ENCODE assay signal across 9 mouse cellular contexts in the genomic region with DNA sequence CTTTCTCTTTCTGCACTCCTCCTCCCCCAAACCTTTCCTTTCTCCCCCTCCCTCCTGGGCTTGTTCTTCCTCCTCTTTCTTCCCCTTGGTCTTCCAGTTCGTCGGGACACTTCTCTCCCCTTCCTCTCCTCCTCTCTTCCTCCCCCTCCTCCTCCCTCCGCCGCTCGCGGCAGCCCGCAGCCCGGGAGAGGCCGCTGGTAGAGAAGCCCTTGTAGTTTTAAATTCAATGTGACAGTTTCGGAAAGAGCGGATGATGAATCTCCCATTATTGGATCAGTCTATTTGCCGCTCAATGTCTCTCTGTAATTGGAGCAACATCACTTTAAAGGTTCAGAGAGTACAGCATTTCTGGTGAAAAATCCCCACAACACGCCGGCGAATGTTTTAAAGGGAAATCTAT. TPM values are rescaled to one million over a fixed set of nuclear protein-coding genes. Genes with fewer than 3 reads are reported as not detected.
DNase-seq lines count a peak whose midpoint lies in the region; ATAC-seq lines count a peak whose summit lies in the region.
"Had no signal": no experiment of that assay in that cellular context is flagged by ENCODE, and none has a peak within 500 bp of the region (broad histone marks: within the 10 kb centered on the region; RNA-seq: fewer than 3 reads in every experiment).

A gene (plus strand): TSS at position 281 of the 400 bp plus-strand sequence.

- peak within 1 kb of the TSS; percentile 19 for H3K4me3 ChIP-seq in heart, embryonic 12.5 days
- H3K4me3 ChIP-seq in hindbrain, embryonic 14.5 days (replicated peaks; ENCODE audit: low read length), result peak within 1 kb of the TSS; percentile 40
- peak within 1 kb of the TSS; percentile 52 for H3K4me3 ChIP-seq in midbrain, embryonic 16.5 days (ENCODE audit: low read depth, low read length)

- H3K27ac ChIP-seq in heart, embryonic 12.5 days (ENCODE audit: poor library complexity, severe bottlenecking), result no peak within 1 kb of the TSS
- peak within 1 kb of the TSS; percentile 90 for H3K27ac ChIP-seq in hindbrain, embryonic 14.5 days
- peak within 1 kb of the TSS; percentile 86 for H3K27ac ChIP-seq in midbrain, embryonic 16.5 days (ENCODE audit: low read length)

- no peaks in the 10 kb centered on the region for H3K36me3 ChIP-seq in heart, embryonic 12.5 days
- no peaks in the 10 kb centered on the region; the same call in 1 of the 2 replicates for H3K36me3 ChIP-seq in hindbrain, embryonic 14.5 days (replicated peaks; ENCODE audit: control insufficient read depth, insufficient read depth)
- H3K36me3 ChIP-seq in midbrain, embryonic 16.5 days (ENCODE audit: control insufficient read depth, insufficient read depth, low read length), result no peaks in the 10 kb centered on the region

- H3K4me1 ChIP-seq in heart, embryonic 12.5 days (replicated peaks), result peaks cover 13% of the 10 kb centered on the region; the same call in 1 of the 2 replicates
- H3K4me1 ChIP-seq in hindbrain, embryonic 14.5 days (replicated peaks; ENCODE audit: control insufficient read depth, insufficient read depth, low read length), result peaks cover 10% of the 10 kb centered on the region
- H3K4me1 ChIP-seq in midbrain, embryonic 16.5 days (ENCODE audit: control insufficient read depth, insufficient read depth, low read length), result peaks cover 3% of the 10 kb centered on the region; the same call in 1 of the 2 replicates

- H3K9me3 ChIP-seq in heart, embryonic 12.5 days (replicated peaks), result no peaks in the 10 kb centered on the region
- no peaks in the 10 kb centered on the region for H3K9me3 ChIP-seq in hindbrain, embryonic 14.5 days (ENCODE audit: control insufficient read depth, low read length)
- no peaks in the 10 kb centered on the region for H3K9me3 ChIP-seq in midbrain, embryonic 16.5 days (replicated peaks; ENCODE audit: control insufficient read depth, low read length, poor library complexity, severe bottlenecking)

- ATAC-seq in heart, embryonic 12.5 days (ENCODE audit: insufficient number of reproducible peaks, low FRiP score), result no peak
- ATAC-seq in hindbrain, embryonic 14.5 days (ENCODE audit: low FRiP score), result no peak
- ATAC-seq in midbrain, embryonic 16.5 days, result no peak

- peaks cover 85% of the 10 kb centered on the region for H3K27me3 ChIP-seq in heart, embryonic 12.5 days (replicated peaks)
- H3K27me3 ChIP-seq in hindbrain, embryonic 14.5 days (ENCODE audit: control insufficient read depth, insufficient read depth, low read length), result peaks cover 66% of the 10 kb centered on the region
- peaks cover 22% of the 10 kb centered on the region for H3K27me3 ChIP-seq in midbrain, embryonic 16.5 days (ENCODE audit: control insufficient read depth, insufficient read depth, low read depth, low read length)

- under 1% methylated on average over 15 of the region's 15 CpGs for WGBS in heart, embryonic 12.5 days
- WGBS in hindbrain, embryonic 14.5 days, result 1% methylated on average over 15 of the region's 15 CpGs
- under 1% methylated on average over 15 of the region's 15 CpGs for WGBS in midbrain, embryonic 16.5 days

- intact Hi-C loops in heart, postnatal 25 days (cut with DNase I), result no loop called here

- DNase-seq in heart, postnatal 25 days (ENCODE audit: low spot score), result no peak
- DNase-seq in cerebellum, adult 9-11 months, result peak; percentile 75
- peak; percentile 38 for DNase-seq in hindbrain, embryonic 14.5 days (ENCODE audit: low spot score)
- DNase-seq in spleen, postnatal 14 days (ENCODE audit: low spot score in 2 of 2), result no peak
- DNase-seq in layer of hippocampus, postnatal 14 days (ENCODE audit: low spot score in 2 of 2), result no peak
- no peak for DNase-seq in adrenal gland, postnatal 10 days
- DNase-seq: kidney, adult 18-20 months had no signal

- peak within 1 kb of the TSS; percentile 29; the same call in 1 of the 2 replicates for H3K4me2 ChIP-seq in heart, embryonic 12.5 days
- peak within 1 kb of the TSS; percentile 64 for H3K4me2 ChIP-seq in hindbrain, embryonic 14.5 days (replicated peaks)
- H3K4me2 ChIP-seq in midbrain, embryonic 16.5 days (ENCODE audit: low read length), result peak within 1 kb of the TSS; percentile 61

- H3K9ac ChIP-seq in heart, embryonic 12.5 days, result no peak within 1 kb of the TSS
- H3K9ac ChIP-seq in hindbrain, embryonic 14.5 days, result peak within 1 kb of the TSS; percentile 80
- peak within 1 kb of the TSS; percentile 72 for H3K9ac ChIP-seq in midbrain, embryonic 16.5 days (ENCODE audit: low read depth, low read length)

RNA-seq across cellular contexts. Expression of the gene that starts here (rescaled TPM):
- 0.09 TPM in 1 of 2 replicates, not detected in the other for polyA plus RNA-seq in heart, embryonic 12.5 days (2016; fragmentation: Nextera tagmentation; extraction: Ambion mirVana)
- total RNA-seq in heart, postnatal 25 days (2021), result not detected
- 25.4 and 31.0 TPM in 2 replicates for polyA plus RNA-seq in hindbrain, embryonic 14.5 days (2014; fragmentation: Nextera tagmentation; extraction: Ambion mirVana)
- polyA plus RNA-seq in midbrain, embryonic 16.5 days (2015; fragmentation: Nextera tagmentation; extraction: Ambion mirVana), result 22.5 and 23.8 TPM in 2 replicates
- total RNA-seq in layer of hippocampus, postnatal 14 days (2021), result under 1 TPM in 1 of 2 experiments, not detected in 1; 0.19 TPM
- not detected for total RNA-seq in adrenal gland, postnatal 10 days (2021)

Comparison
In these comparisons a context has a peak if more than half of its experiments do, and no peak if none do; other contexts are left out.
1. RNA of the gene that starts here (polyA plus RNA-seq): 25.4 to 31.0 TPM in hindbrain, embryonic 14.5 days and 22.5 to 23.8 TPM in midbrain, embryonic 16.5 days; 0.09 TPM in heart, embryonic 12.5 days; every median in the first group is over 10 times any median in the second.
2. DNase-seq: peak in cerebellum, adult 9-11 months (single experiment) and hindbrain, embryonic 14.5 days (single experiment); none in heart, postnatal 25 days (single experiment), spleen, postnatal 14 days (0 of 2), layer of hippocampus, postnatal 14 days (0 of 2) and adrenal gland, postnatal 10 days (single experiment).
3. Peak in every context shown above with its lines, with median percentiles within 50 percentile points of each other: H3K4me2 ChIP-seq and H3K4me3 ChIP-seq.